Mouse (Mus musculus): ENCODE results near the gene Tk1. TPM values are rescaled to one million over a fixed set of nuclear protein-coding genes. Genes with fewer than 3 reads are reported as not detected.
"Not testable (repeated sequence)": the region's sequence is repeated elsewhere in the genome, so short reads cannot be mapped to it uniquely, and the experiment has no call there.

Gene Tk1
- polyA plus RNA-seq, 1 experiment = 61.6 TPM

DNA sequence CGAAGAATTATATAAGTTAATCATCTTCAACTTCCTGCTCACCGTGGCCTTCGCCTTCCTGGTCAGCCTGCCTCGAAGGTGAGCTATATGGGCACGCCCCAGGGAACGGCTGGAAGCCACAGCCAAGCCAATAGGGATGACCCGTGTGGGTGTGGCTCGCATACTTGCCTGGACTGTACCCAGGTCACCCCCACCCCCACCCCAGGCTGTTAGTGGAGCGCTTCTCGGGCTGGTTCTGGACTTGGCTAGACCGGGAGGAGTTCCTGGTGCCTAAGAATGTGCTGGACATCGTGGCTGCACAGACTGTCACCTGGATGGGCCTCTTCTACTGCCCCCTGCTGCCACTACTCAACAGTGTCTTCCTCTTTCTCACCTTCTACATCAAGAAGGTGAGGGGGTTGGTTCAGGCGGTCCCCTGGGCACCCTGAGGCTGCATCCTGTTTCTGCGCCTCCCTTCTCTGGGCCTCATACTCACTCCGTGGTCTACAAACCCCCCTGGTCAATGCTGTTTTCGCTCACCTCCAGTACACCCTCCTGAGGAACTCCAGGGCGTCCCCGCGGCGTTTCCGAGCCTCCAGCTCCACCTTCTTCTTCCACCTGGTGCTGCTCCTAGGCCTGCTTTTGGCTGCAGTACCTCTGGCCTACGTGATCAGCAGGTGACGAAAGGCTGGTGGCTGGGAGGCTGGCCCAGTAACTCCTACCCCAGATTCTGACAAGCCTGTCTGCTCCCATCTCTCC is 35.0 kb downstream of the Tk1 start:
- WGBS = 70% methylated on average over 23 of the region's 23 CpGs
- TF ChIP-seq CTCF (IDR thresholded peaks at IDR 0.05; ENCODE audit: extremely low read depth, insufficient read depth, insufficient read length, insufficient replicate concordance) (0 out of 2 replicates have a peak, but pooled peaks have one; percentile 9), POLR2A (IDR thresholded peaks at IDR 0.05; ENCODE audit: low read depth, low read length) (no peak)
- Histone ChIP-seq H3K27ac (ENCODE audit: insufficient read depth, low read length) (0 out of 2 replicates have a peak overlapping the region, but pooled peaks have one; percentile 23), H3K27me3 (ENCODE audit: control insufficient read depth, insufficient read depth, low read length) (no peaks in the 10 kb centered on the region), H3K4me3 (ENCODE audit: extremely low read depth, insufficient read depth, insufficient read length) (no peak overlapping the region), H3K4me1 (ENCODE audit: control insufficient read depth, insufficient read depth, insufficient read length) (peaks cover 15% of the 10 kb centered on the region; the same call in 1 of the 2 replicates), H3K36me3 (ENCODE audit: control insufficient read depth, insufficient read depth, low read length) (no peaks in the 10 kb centered on the region)
- DNase-seq (ENCODE audit: low read depth in 1 of 2, low spot score in 2 of 2) = peak in 1 of 2 experiments; percentile 54

DNA sequence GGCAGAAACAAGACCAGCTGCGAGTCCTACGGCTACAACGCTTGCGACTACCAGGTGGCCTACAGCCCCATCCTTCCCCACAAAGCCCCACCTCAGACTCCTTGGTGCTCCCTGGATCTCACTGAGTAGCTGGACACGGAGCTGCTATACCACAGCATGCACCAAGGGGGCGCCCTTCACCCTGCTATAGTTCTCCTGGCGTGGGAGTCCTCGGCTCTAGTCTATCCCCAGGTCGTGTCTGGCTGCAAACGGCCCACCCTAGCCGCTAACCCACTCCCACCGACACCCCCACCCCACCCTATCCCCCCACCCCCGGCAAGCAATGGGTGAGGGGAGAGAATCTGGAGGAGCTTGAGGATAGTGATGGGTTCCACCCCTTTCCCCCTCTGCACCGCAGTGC is 35.6 kb downstream of the Tk1 start:
- TF ChIP-seq POLR2A (IDR thresholded peaks at IDR 0.05; ENCODE audit: low read depth, low read length) (no peak), CTCF (IDR thresholded peaks at IDR 0.05; ENCODE audit: extremely low read depth, insufficient read depth, insufficient read length, insufficient replicate concordance) (peak; percentile 86; the same call in 1 of the 2 replicates)
- Histone ChIP-seq H3K27me3 (ENCODE audit: control insufficient read depth, insufficient read depth, low read length) (no peaks in the 10 kb centered on the region), H3K4me1 (ENCODE audit: control insufficient read depth, insufficient read depth, insufficient read length) (peaks cover 13% of the 10 kb centered on the region; the same call in 1 of the 2 replicates), H3K36me3 (ENCODE audit: control insufficient read depth, insufficient read depth, low read length) (no peaks in the 10 kb centered on the region), H3K4me3 (ENCODE audit: extremely low read depth, insufficient read depth, insufficient read length) (no peak overlapping the region), H3K27ac (ENCODE audit: insufficient read depth, low read length) (no peak overlapping the region)
- peak in 1 of 2 experiments; percentile 72 for DNase-seq (ENCODE audit: low read depth in 1 of 2, low spot score in 2 of 2)
- WGBS = 21% methylated on average over 14 of the region's 14 CpGs

GRCm38 (mm10) chr11:117788481-117788880 is 37.4 kb downstream of the Tk1 start:
- not testable (repeated sequence) for H3K4me3 ChIP-seq (ENCODE audit: extremely low read depth, insufficient read depth, insufficient read length); H3K4me1 ChIP-seq (ENCODE audit: control insufficient read depth, insufficient read depth, insufficient read length); H3K27ac ChIP-seq (ENCODE audit: insufficient read depth, low read length); H3K36me3 ChIP-seq (ENCODE audit: control insufficient read depth, insufficient read depth, low read length); DNase-seq (ENCODE audit: low read depth in 1 of 2, low spot score in 2 of 2); H3K27me3 ChIP-seq (ENCODE audit: control insufficient read depth, insufficient read depth, low read length)
- 85% methylated on average over 7 of the region's 7 CpGs for WGBS

DNA sequence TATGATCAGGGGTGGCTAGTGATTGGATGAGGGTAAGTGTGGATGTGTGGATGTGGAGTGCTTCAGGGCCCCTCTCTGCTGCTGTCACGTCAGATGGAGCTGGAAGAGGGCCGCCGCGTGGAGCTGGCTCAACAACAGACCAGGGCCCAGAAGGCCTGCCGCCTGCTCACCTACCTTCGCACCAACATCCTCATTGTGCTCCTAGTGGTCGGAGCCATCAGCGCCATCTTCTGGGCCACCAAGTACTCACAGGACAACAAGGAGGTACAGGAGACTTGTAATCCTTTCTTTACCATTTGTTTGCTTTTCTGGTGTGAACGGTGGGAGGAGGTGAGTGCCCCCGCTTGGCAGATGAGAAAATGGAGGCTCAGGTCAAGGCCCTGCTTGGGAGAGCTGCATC is 39.6 kb downstream of the Tk1 start:
- Histone ChIP-seq H3K27me3 (ENCODE audit: control insufficient read depth, insufficient read depth, low read length) (no peaks in the 10 kb centered on the region), H3K4me3 (ENCODE audit: extremely low read depth, insufficient read depth, insufficient read length) (no peak overlapping the region), H3K4me1 (ENCODE audit: control insufficient read depth, insufficient read depth, insufficient read length) (no peaks in the 10 kb centered on the region; the same call in 1 of the 2 replicates), H3K27ac (ENCODE audit: insufficient read depth, low read length) (no peak overlapping the region), H3K36me3 (ENCODE audit: control insufficient read depth, insufficient read depth, low read length) (peaks cover 6% of the 10 kb centered on the region)
- DNase-seq (ENCODE audit: low read depth in 1 of 2, low spot score in 2 of 2) = peak in 1 of 2 experiments; percentile 80
- peak; percentile 80; the same call in 1 of the 2 replicates for TF ChIP-seq CTCF (IDR thresholded peaks at IDR 0.05; ENCODE audit: extremely low read depth, insufficient read depth, insufficient read length, insufficient replicate concordance)
- TF ChIP-seq POLR2A (IDR thresholded peaks at IDR 0.05; ENCODE audit: low read depth, low read length) = no peak
- WGBS = 20% methylated on average over 10 of the region's 10 CpGs

GRCm38 (mm10) chr11:117783683-117784309 is 42.1 kb downstream of the Tk1 start:
- DNase-seq (ENCODE audit: low read depth in 1 of 2, low spot score in 2 of 2) = peak in 1 of 2 experiments; percentile 49
- TF ChIP-seq POLR2A (IDR thresholded peaks at IDR 0.05; ENCODE audit: low read depth, low read length) (no peak), CTCF (IDR thresholded peaks at IDR 0.05; ENCODE audit: extremely low read depth, insufficient read depth, insufficient read length, insufficient replicate concordance) (no peak)
- H3K4me1 ChIP-seq (ENCODE audit: control insufficient read depth, insufficient read depth, insufficient read length) = peaks cover 5% of the 10 kb centered on the region; the same call in 1 of the 2 replicates
- no peaks in the 10 kb centered on the region for H3K27me3 ChIP-seq (ENCODE audit: control insufficient read depth, insufficient read depth, low read length)
- H3K36me3 ChIP-seq (ENCODE audit: control insufficient read depth, insufficient read depth, low read length) = peaks cover 6% of the 10 kb centered on the region
- H3K4me3 ChIP-seq (ENCODE audit: extremely low read depth, insufficient read depth, insufficient read length) = no peak overlapping the region; the same call in 1 of the 2 replicates
- WGBS = 71% methylated on average over 10 of the region's 10 CpGs
- peak overlapping the region; percentile 99 for H3K27ac ChIP-seq (ENCODE audit: insufficient read depth, low read length)

GRCm38 (mm10) chr11:117783089-117783488 is 42.8 kb downstream of the Tk1 start:
- TF ChIP-seq CTCF (IDR thresholded peaks at IDR 0.05; ENCODE audit: extremely low read depth, insufficient read depth, insufficient read length, insufficient replicate concordance) (peak; percentile 60), POLR2A (IDR thresholded peaks at IDR 0.05; ENCODE audit: low read depth, low read length) (peak; percentile 73)
- Histone ChIP-seq H3K4me1 (ENCODE audit: control insufficient read depth, insufficient read depth, insufficient read length) (peaks cover 11% of the 10 kb centered on the region; the same call in 1 of the 2 replicates), H3K4me3 (ENCODE audit: extremely low read depth, insufficient read depth, insufficient read length) (peak overlapping the region; percentile 86), H3K27ac (ENCODE audit: insufficient read depth, low read length) (peak overlapping the region; percentile 99), H3K36me3 (ENCODE audit: control insufficient read depth, insufficient read depth, low read length) (peaks cover 12% of the 10 kb centered on the region), H3K27me3 (ENCODE audit: control insufficient read depth, insufficient read depth, low read length) (no peaks in the 10 kb centered on the region)
- WGBS = 6% methylated on average over 31 of the region's 31 CpGs
- DNase-seq (ENCODE audit: low read depth in 1 of 2, low spot score in 2 of 2) = peak in 1 of 2 experiments; percentile 81

DNA sequence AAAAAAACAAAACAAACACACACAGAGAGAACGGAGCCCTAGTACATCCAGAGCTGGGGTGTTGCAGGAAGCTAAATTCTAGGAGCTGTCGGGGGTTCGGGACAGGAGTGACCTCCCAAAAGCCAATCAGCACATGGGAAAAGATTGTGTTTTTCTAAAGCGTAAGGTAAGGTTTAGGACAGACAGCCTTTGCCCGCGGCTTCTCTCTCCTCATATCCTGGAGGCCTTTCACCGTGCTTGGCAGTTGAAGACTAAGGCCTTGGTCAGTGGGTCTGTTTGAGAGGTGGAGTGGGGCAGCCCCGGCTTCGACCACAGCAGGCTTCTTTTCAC is 43.2 kb downstream of the Tk1 start:
- peaks cover 12% of the 10 kb centered on the region; the same call in 1 of the 2 replicates for H3K4me1 ChIP-seq (ENCODE audit: control insufficient read depth, insufficient read depth, insufficient read length)
- peaks cover 15% of the 10 kb centered on the region for H3K36me3 ChIP-seq (ENCODE audit: control insufficient read depth, insufficient read depth, low read length)
- TF ChIP-seq POLR2A (IDR thresholded peaks at IDR 0.05; ENCODE audit: low read depth, low read length) (no peak), CTCF (IDR thresholded peaks at IDR 0.05; ENCODE audit: extremely low read depth, insufficient read depth, insufficient read length, insufficient replicate concordance) (no peak)
- 14% methylated on average over 9 of the region's 9 CpGs for WGBS
- H3K27ac ChIP-seq (ENCODE audit: insufficient read depth, low read length) = peak overlapping the region; percentile 99
- H3K27me3 ChIP-seq (ENCODE audit: control insufficient read depth, insufficient read depth, low read length) = no peaks in the 10 kb centered on the region
- H3K4me3 ChIP-seq (ENCODE audit: extremely low read depth, insufficient read depth, insufficient read length) = peak overlapping the region; percentile 86
- DNase-seq (ENCODE audit: low read depth in 1 of 2, low spot score in 2 of 2) = no peak
